ENCODE assay signal across 20 mouse cellular contexts in genomic region chr17:13340071-13340470, GRCm38 (mm10). TPM values are rescaled to one million over a fixed set of nuclear protein-coding genes. Genes with fewer than 3 reads are reported as not detected.
DNase-seq lines count a peak whose midpoint lies in the region.
"Had no signal": no experiment of that assay in that cellular context is flagged by ENCODE, and none has a peak within 500 bp of the region (broad histone marks: within the 10 kb centered on the region; RNA-seq: fewer than 3 reads in every experiment).

No protein-coding gene starts in this region.

- peak; percentile 24 for DNase-seq in adipocyte (ENCODE audit: low spot score)
- DNase-seq in adrenal gland, adult 2 months = peak; percentile 34
- peak; percentile 30 for DNase-seq in adrenal gland, adult 8-10 months
- peak; percentile 49 for DNase-seq in adrenal gland, postnatal 10 days
- DNase-seq in adrenal gland, postnatal 14 days = peak; percentile 56
- DNase-seq in fat pad, adult 2 months (ENCODE audit: extremely low read depth, low read depth, low spot score) = peak; percentile 16
- peak; percentile 76 for DNase-seq in heart, adult 11 months

RNA-seq across cellular contexts. Expression of gene Tcp10c, which starts 14.3 kb away (rescaled TPM):
- total RNA-seq in adrenal gland, adult 2 months (2021) = not detected
- polyA plus RNA-seq in adrenal gland, adult 2 months (2012; rRNA removed) = not detected in 2 replicates
- total RNA-seq in adrenal gland, adult 8-10 months (2022) = under 1 TPM in 1 of 4 experiments, not detected in 3; 0.25 TPM
- not detected for total RNA-seq in adrenal gland, postnatal 10 days (2021)
- not detected in 2 replicates for total RNA-seq in adrenal gland, postnatal 14 days (2021)
- total RNA-seq: adrenal gland, adult 18-20 months; adrenal gland, postnatal 25 days; adrenal gland, postnatal 36 days; adrenal gland, postnatal 4 days; CH12.LX; ES-E14; G1E; MEL had no signal
- polyA plus RNA-seq: activated CD4-positive, CD25-positive, alpha-beta regulatory T cell, adult 4 months; brain, embryonic 14.5 days; C2C12; CD4-positive, CD25-positive, alpha-beta regulatory T cell, adult 4 months; cerebellum, adult 2 months; G1E had no signal

Comparison
In these comparisons a context has a peak if more than half of its experiments do, and no peak if none do; other contexts are left out.
1. Peak in every context shown above with its lines: DNase-seq.
2. DNase-seq: peak in every context shown above with its lines; median percentile 76 in heart, adult 11 months; 56 in adrenal gland, postnatal 14 days; 49 in adrenal gland, postnatal 10 days; 34 in adrenal gland, adult 2 months; 30 in adrenal gland, adult 8-10 months; 24 in adipocyte; 16 in fat pad, adult 2 months.